Mouse (Mus musculus) kidney, adult 18-20 months (tissue): Measurements from ENCODE around the gene Rras.

Source experiments
- DNase-seq: peaks from one replicate; pipeline ENCODE4 v3.0.0; 2021

Gene Rras

GRCm38 (mm10) chr7:45056329-45056971 is 38.7 kb downstream of the Rras start:
- no peak for DNase-seq

GRCm38 (mm10) chr7:45056972-45057348 is 39.2 kb downstream of the Rras start:
- DNase-seq: no peak

- no peak for DNase-seq
These were observed 41.1 kb downstream of the Rras start for GRCm38 (mm10) chr7:45058607-45059571.

GRCm38 (mm10) chr7:45060632-45061122 is 42.9 kb downstream of the Rras start:
- no peak for DNase-seq

GRCm38 (mm10) chr7:45061532-45062075 is 43.8 kb downstream of the Rras start:
- DNase-seq: peak; percentile 81

GRCm38 (mm10) chr7:45062239-45062835 is 44.6 kb downstream of the Rras start, which contains the start of the genes Nosip and Prrg2:
Gene Nosip (plus strand): TSS chr7:45062429.
Gene Prrg2 (minus strand): TSS chr7:45062677.
- DNase-seq: peak; percentile 97

- DNase-seq: no peak
These were observed 49.6 kb downstream of the Rras start for GRCm38 (mm10) chr7:45067190-45067999.

GRCm38 (mm10) chr7:45068000-45068318 is 50.2 kb downstream of the Rras start:
- DNase-seq: peak; percentile 57

GRCm38 (mm10) chr7:45069671-45070070 is 51.9 kb downstream of the Rras start:
- DNase-seq: no peak
